Mouse (Mus musculus) testis, adult 2 months (tissue): ENCODE measurements around the gene Creb5.

Source experiments
- CTCF ChIP-seq: fragments of 200-500 bp; IDR thresholded peaks from 2 replicates; pipeline ENCODE4 v1.5.1; 2012; ENCODE audit warnings: low read depth, mild to moderate bottlenecking, inconsistent platforms, low read length, moderate library complexity; ENCODE audit not compliant: control insufficient read depth, insufficient read depth, insufficient replicate concordance
- POLR2A ChIP-seq: fragments of 200-500 bp; IDR thresholded peaks from 2 replicates; pipeline ENCODE4 v1.6.1; 2012; ENCODE audit warnings: low read depth, mild to moderate bottlenecking, inconsistent platforms, low read length, moderate library complexity; ENCODE audit not compliant: control insufficient read depth

DNA sequence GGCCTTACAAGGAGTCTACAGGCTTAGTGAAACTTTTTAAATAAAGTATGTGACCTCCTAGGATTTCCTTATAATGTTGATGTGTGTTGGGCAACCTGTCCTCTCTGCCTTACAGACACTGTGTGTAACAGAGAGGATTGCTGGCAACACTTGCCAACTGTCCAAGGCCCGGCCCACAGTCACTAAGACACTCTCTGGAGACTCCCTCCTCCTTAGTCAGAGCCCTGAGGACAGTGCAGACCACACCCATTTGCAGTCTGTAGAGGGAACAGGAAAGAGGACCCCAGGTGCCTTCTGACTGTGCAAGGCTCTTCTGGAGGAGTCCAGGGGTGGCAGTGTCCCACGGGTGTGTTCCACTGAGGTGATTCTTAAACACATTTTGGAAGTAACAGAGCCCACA, 397.3 kb downstream of the Creb5 start:
- TF ChIP-seq POLR2A (no peak), CTCF (no peak)
